Mouse (Mus musculus) forebrain, postnatal 0 days (tissue): ENCODE data around the gene Pola2. TPM values are rescaled to one million over a fixed set of nuclear protein-coding genes. Genes with fewer than 3 reads are reported as not detected.

Experiments
- ATAC-seq: fragments of 200-750 bp; cut with Nextera tagmentation; 2 replicates; pipeline ENCODE4 v1.8.0; 2017; ENCODE audit warnings: mild to moderate bottlenecking, moderate library complexity
- DNase-seq: peaks from one replicate; pipeline ENCODE4 v3.0.0-alpha.2; 2015
- H3K27ac ChIP-seq: fragments of 300-500 bp; sonication (generic); 2 replicates; pipeline ENCODE4 v1.5.1; 2014; ENCODE audit warnings: low read depth, mild to moderate bottlenecking, antibody characterized with exemption, low read length, moderate library complexity, mixed read lengths
- H3K27me3 ChIP-seq: fragments of 300-500 bp; sonication (generic); 2 replicates; pipeline ENCODE4 v1.6.1; 2014; ENCODE audit warnings: mild to moderate bottlenecking, low read length, mixed read lengths; ENCODE audit not compliant: insufficient read depth
- H3K36me3 ChIP-seq: fragments of 300-500 bp; sonication (generic); 2 replicates; pipeline ENCODE4 v1.6.1; 2014; ENCODE audit warnings: mild to moderate bottlenecking, moderate library complexity; ENCODE audit not compliant: insufficient read depth
- H3K4me1 ChIP-seq: fragments of 300-500 bp; sonication (generic); 2 replicates; pipeline ENCODE4 v1.6.1; 2014; ENCODE audit warnings: antibody characterized with exemption; ENCODE audit not compliant: insufficient read depth
- H3K4me2 ChIP-seq: fragments of 300-500 bp; sonication (generic); 2 replicates; pipeline ENCODE4 v1.6.1; 2014; ENCODE audit warnings: low read depth, mild to moderate bottlenecking, moderate library complexity
- H3K4me3 ChIP-seq: fragments of 300-500 bp; sonication (generic); 2 replicates; pipeline ENCODE4 v1.5.1; 2014; ENCODE audit warnings: low read depth, low read length, mixed read lengths
- H3K9ac ChIP-seq: fragments of 300-500 bp; sonication (generic); 2 replicates; pipeline ENCODE4 v1.6.1; 2014; ENCODE audit warnings: mild to moderate bottlenecking
- H3K9me3 ChIP-seq: fragments of 300-500 bp; sonication (generic); 2 replicates; pipeline ENCODE4 v1.6.1; 2016; ENCODE audit warnings: low read length
- CTCF ChIP-seq: sonication (generic); IDR thresholded peaks from 2 replicates; pipeline ENCODE4 v1.5.1; 2016; ENCODE audit warnings: antibody characterized with exemption, control low read depth, low read depth
- WGBS: fragments of 180-500 bp; shearing (Covaris S2); extraction: QIAGEN DNeasy Blood & Tissue Kit; methylation state at CpG from one replicate; pipeline ENCODE4 v1.1.7; 2014; 5-methylcytosine and 5-hydroxymethylcytosine counted together
- polyA plus RNA-seq: library from polyadenylated mRNA; unstranded; fragments of >200 nt; fragmentation: Nextera tagmentation; extraction: Ambion mirVana; gene quantifications from 2 replicates; pipeline ENCODE4 v1.2.1, GENCODE M21; 2015
- total RNA-seq: library from RNA; depleted of rRNA; stranded (reverse); fragments of >200 nt; gene quantifications from 2 replicates; pipeline ENCODE4 v1.2.3, GENCODE M21; 2014

The Pola2 gene
- total and polyA plus RNA-seq, 2 experiments from 2014 or later, result 13.7 to 18.1 TPM

DNA sequence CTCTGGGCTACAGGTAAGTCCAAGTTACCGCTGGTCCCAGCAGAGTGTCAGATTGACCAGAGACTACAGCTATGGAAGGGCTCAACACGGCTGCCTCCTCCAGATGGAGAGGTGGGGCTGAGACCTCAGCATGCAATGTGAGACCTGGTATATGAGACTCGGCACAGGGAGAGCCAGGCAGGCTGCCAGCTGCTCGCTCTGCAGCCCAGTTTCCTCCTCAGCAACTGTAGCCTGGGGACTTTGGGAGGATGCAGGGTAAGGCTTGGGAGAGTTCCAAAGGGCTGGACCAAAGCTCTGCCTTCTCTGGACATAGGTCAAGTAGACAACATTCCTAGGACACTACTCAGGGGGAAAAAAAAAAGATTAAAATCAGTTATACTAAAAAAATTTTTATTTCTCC is 23.8 kb downstream of the Pola2 start:
- H3K4me1 ChIP-seq, result no peaks in the 10 kb centered on the region
- H3K4me2 ChIP-seq, result no peak overlapping the region
- TF ChIP-seq CTCF, result no peak
- H3K27me3 ChIP-seq, result no peaks in the 10 kb centered on the region
- DNase-seq, result peak; percentile 32
- 0 out of 2 replicates have a peak, but pooled peaks have one; percentile 14 for ATAC-seq
- H3K36me3 ChIP-seq, result no peaks in the 10 kb centered on the region
- no peak overlapping the region for H3K27ac ChIP-seq
- H3K9me3 ChIP-seq, result no peaks in the 10 kb centered on the region
- H3K9ac ChIP-seq, result no peak overlapping the region
- no peak overlapping the region for H3K4me3 ChIP-seq
- WGBS, result 50% methylated on average over 4 of the region's 4 CpGs

DNA sequence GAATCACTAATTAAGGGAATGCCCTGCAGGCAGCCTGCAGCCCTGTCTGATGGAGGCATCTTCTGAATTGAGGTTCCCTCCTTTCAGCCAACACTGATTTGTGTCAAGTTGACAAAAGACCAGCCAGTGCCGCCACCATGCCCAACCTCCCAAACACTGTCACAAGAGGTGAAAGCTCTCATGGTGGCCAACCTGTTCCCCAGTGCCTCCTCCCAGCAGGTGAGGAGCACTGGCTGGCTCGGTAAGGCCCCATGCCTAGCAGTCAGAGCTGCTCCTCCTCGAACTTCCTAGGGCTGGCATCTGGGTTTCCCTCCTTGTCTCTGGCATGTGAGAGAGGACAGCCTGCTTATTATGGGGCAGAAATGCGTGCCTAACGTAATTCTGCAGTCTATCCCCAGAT is 24.3 kb downstream of the Pola2 start:
- DNase-seq (no peak), ATAC-seq (no peak)
- no peaks in the 10 kb centered on the region for H3K36me3 ChIP-seq
- WGBS, result 52% methylated on average over 5 of the region's 5 CpGs
- no peaks in the 10 kb centered on the region for H3K4me1 ChIP-seq
- H3K4me2 ChIP-seq, result no peak overlapping the region
- H3K27ac ChIP-seq, result no peak overlapping the region
- TF ChIP-seq CTCF, result no peak
- H3K4me3 ChIP-seq, result no peak overlapping the region
- no peaks in the 10 kb centered on the region for H3K9me3 ChIP-seq
- H3K27me3 ChIP-seq, result no peaks in the 10 kb centered on the region
- H3K9ac ChIP-seq, result no peak overlapping the region

- WGBS, result 94% methylated on average over 6 of the region's 6 CpGs
- H3K4me2 ChIP-seq, result no peak overlapping the region
- DNase-seq (no peak), ATAC-seq (no peak)
- H3K9ac ChIP-seq, result no peak overlapping the region
- H3K36me3 ChIP-seq, result no peaks in the 10 kb centered on the region
- no peak overlapping the region for H3K4me3 ChIP-seq
- H3K27me3 ChIP-seq, result no peaks in the 10 kb centered on the region
- no peaks in the 10 kb centered on the region for H3K4me1 ChIP-seq
- H3K27ac ChIP-seq, result no peak overlapping the region
- H3K9me3 ChIP-seq, result no peaks in the 10 kb centered on the region
- no peak for TF ChIP-seq CTCF
Observed at GRCm38 (mm10) chr19:5938516-5938915, 25.5 kb downstream of the Pola2 start.

GRCm38 (mm10) chr19:5937836-5938406 is 26.1 kb downstream of the Pola2 start:
- no peak overlapping the region for H3K9ac ChIP-seq
- 0 out of 2 replicates have a peak overlapping the region, but pooled peaks have one; percentile 8 for H3K4me2 ChIP-seq
- H3K36me3 ChIP-seq, result no peaks in the 10 kb centered on the region
- H3K27me3 ChIP-seq, result no peaks in the 10 kb centered on the region
- ATAC-seq, result peak; percentile 42; the same call in 1 of the 2 replicates
- H3K4me3 ChIP-seq, result no peak overlapping the region
- no peak for DNase-seq
- H3K4me1 ChIP-seq, result no peaks in the 10 kb centered on the region
- no peaks in the 10 kb centered on the region for H3K9me3 ChIP-seq
- no peak overlapping the region for H3K27ac ChIP-seq
- TF ChIP-seq CTCF, result no peak
- 39% methylated on average over 14 of the region's 14 CpGs for WGBS

- no peaks in the 10 kb centered on the region for H3K36me3 ChIP-seq
- DNase-seq (no peak), ATAC-seq (0 out of 2 replicates have a peak, but pooled peaks have one; percentile 6)
- no peaks in the 10 kb centered on the region for H3K27me3 ChIP-seq
- no peak overlapping the region for H3K27ac ChIP-seq
- WGBS, result 47% methylated on average over 21 of the region's 21 CpGs
- H3K4me2 ChIP-seq, result 0 out of 2 replicates have a peak overlapping the region, but pooled peaks have one; percentile 8
- no peaks in the 10 kb centered on the region for H3K9me3 ChIP-seq
- no peak overlapping the region for H3K9ac ChIP-seq
- no peak for TF ChIP-seq CTCF
- H3K4me3 ChIP-seq, result no peak overlapping the region
- H3K4me1 ChIP-seq, result no peaks in the 10 kb centered on the region
Observed at GRCm38 (mm10) chr19:5937095-5937835, 26.7 kb downstream of the Pola2 start.

- H3K9me3 ChIP-seq, result no peaks in the 10 kb centered on the region
- 77% methylated on average over 5 of the region's 5 CpGs for WGBS
- H3K36me3 ChIP-seq, result no peaks in the 10 kb centered on the region
- no peak overlapping the region for H3K4me2 ChIP-seq
- H3K4me3 ChIP-seq, result no peak overlapping the region
- ATAC-seq (no peak), DNase-seq (no peak)
- TF ChIP-seq CTCF, result no peak
- H3K4me1 ChIP-seq, result no peaks in the 10 kb centered on the region
- H3K27ac ChIP-seq, result no peak overlapping the region
- H3K9ac ChIP-seq, result no peak overlapping the region
- H3K27me3 ChIP-seq, result no peaks in the 10 kb centered on the region
Observed at GRCm38 (mm10) chr19:5935691-5936090, 28.3 kb downstream of the Pola2 start.

DNA sequence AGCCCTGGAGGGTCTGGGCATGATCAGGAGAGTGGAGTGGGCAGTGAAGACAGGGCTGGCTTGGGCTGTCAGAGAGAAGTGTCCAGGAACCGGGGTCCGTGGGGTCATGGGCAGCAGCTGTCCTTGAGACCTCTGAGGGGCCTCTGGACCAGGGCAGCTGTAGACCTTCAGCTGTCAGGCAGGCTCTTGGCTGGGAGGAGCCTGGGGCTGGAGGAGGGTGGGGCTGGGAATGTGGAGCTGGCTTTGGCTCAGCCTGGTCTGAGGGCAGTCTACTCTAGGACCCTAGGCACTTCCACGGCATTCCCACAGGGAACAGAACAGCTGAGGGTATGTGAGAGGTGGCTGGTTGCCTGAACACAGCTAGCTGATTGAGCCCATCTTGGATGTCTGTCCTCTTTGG is 28.7 kb downstream of the Pola2 start:
- no peak overlapping the region for H3K4me3 ChIP-seq
- H3K4me1 ChIP-seq, result no peaks in the 10 kb centered on the region
- ATAC-seq, result no peak
- no peak overlapping the region for H3K9ac ChIP-seq
- no peak overlapping the region for H3K4me2 ChIP-seq
- 79% methylated on average over 3 of the region's 3 CpGs for WGBS
- TF ChIP-seq CTCF, result no peak
- no peak overlapping the region for H3K27ac ChIP-seq
- no peaks in the 10 kb centered on the region for H3K36me3 ChIP-seq
- no peaks in the 10 kb centered on the region for H3K9me3 ChIP-seq
- no peak for DNase-seq
- H3K27me3 ChIP-seq, result no peaks in the 10 kb centered on the region
